Mouse (Mus musculus) bone marrow macrophage, adult 2 months (primary cell): ENCODE measurements around the gene Nab2.
"Not testable (repeated sequence)": the region's sequence is repeated elsewhere in the genome, so short reads cannot be mapped to it uniquely, and the experiment has no call there.

Experiments used
- CTCF ChIP-seq: IDR thresholded peaks from 2 replicates; pipeline ENCODE4 v1.5.1; 2012; ENCODE audit warnings: low read depth, mild to moderate bottlenecking, low read length, moderate library complexity
- POLR2A ChIP-seq: IDR thresholded peaks from 2 replicates; pipeline ENCODE4 v1.6.1; 2012; ENCODE audit warnings: mild to moderate bottlenecking, low read depth, low read length, borderline replicate concordance

DNA sequence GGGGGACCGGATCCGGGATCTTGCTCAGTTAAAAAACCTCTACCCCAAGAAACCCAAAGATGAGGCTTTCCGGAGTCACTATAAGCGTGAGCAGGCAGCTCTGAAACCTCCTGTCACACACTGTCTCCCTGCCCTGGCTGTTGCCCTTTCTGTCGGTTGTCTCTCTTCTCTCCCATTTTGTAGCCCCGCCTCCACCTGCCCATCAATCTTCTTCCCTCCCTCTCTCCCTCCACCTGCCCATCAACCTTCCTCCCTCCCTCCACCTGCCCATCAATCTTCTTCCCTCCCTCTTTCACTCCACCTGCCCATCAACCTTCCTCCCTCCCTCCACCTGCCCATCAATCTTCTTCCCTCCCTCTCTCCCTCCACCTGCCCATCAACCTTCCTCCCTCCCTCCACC, 10.8 kb downstream of the Nab2 start:
- not testable (repeated sequence) for TF ChIP-seq CTCF, POLR2A
